Mouse (Mus musculus): ENCODE measurements around the gene Csf2rb. TPM values are rescaled to one million over a fixed set of nuclear protein-coding genes. Genes with fewer than 3 reads are reported as not detected.
A peak's percentile ranks its signal among the peaks of the same experiment; 100 is the strongest.

The Csf2rb gene
- polyA plus RNA-seq, 1 experiment from 2014 or later, result 3.0 TPM

- no peaks in the 10 kb centered on the region for H3K27me3 ChIP-seq (ENCODE audit: control insufficient read depth, insufficient read depth, low read depth, low read length)
- H3K9me3 ChIP-seq (ENCODE audit: control insufficient read depth, low read length), result no peaks in the 10 kb centered on the region
- peak overlapping the region; percentile 100 for H3K27ac ChIP-seq (ENCODE audit: low read length)
- peak overlapping the region; percentile 69 for H3K4me2 ChIP-seq (ENCODE audit: low read depth, low read length)
- H3K9ac ChIP-seq (ENCODE audit: low read length), result peak overlapping the region; percentile 84
- peaks cover 49% of the 10 kb centered on the region for H3K4me1 ChIP-seq (replicated peaks; ENCODE audit: control insufficient read depth, insufficient read depth, low read length)
- ATAC-seq (ENCODE audit: low read depth), result no peak
- H3K36me3 ChIP-seq (ENCODE audit: control insufficient read depth, insufficient read depth, low read length), result 0 out of 2 replicates have a peak, but pooled peaks cover 2% of the 10 kb centered on the region
- 24% methylated on average over 3 of the region's 3 CpGs for WGBS
- peak overlapping the region; percentile 81 for H3K4me3 ChIP-seq (ENCODE audit: low read length)
Measured at GRCm38 (mm10) chr15:78403301-78403741, 77.8 kb downstream of the Csf2rb start.

Small RNAs within 50 kb of the gene (microRNA-seq; reads per million reads assigned to microRNA genes)
- gene Mir7676-1, result not detected
- gene Mir7676-2, result not detected

Other genes with a start within 250 kb of the Csf2rb start
- 0.05 TPM in 1 of 2 replicates, not detected in the other for gene Cacng2, start 205.7 kb upstream of the Csf2rb start, polyA plus RNA-seq (2015; fragmentation: Nextera tagmentation; extraction: Ambion mirVana)
- gene Ift27, start 151.6 kb upstream of the Csf2rb start, polyA plus RNA-seq (2015; fragmentation: Nextera tagmentation; extraction: Ambion mirVana), result 89.4 and 90.1 TPM in 2 replicates
- gene Pvalb, start 119.4 kb upstream of the Csf2rb start, polyA plus RNA-seq (2015; fragmentation: Nextera tagmentation; extraction: Ambion mirVana), result 0.21 TPM in 1 of 2 replicates, not detected in the other
- gene Ncf4, start 81.0 kb upstream of the Csf2rb start, polyA plus RNA-seq (2015; fragmentation: Nextera tagmentation; extraction: Ambion mirVana), result 4.6 and 5.7 TPM in 2 replicates
- 0.47 and 0.48 TPM in 2 replicates for gene Csf2rb2, start 20.0 kb upstream of the Csf2rb start, polyA plus RNA-seq (2015; fragmentation: Nextera tagmentation; extraction: Ambion mirVana)
- gene Tex33, start 70.2 kb downstream of the Csf2rb start, polyA plus RNA-seq (2015; fragmentation: Nextera tagmentation; extraction: Ambion mirVana), result not detected in 2 replicates
- 129 and 160 TPM in 2 replicates for gene Tst, start 80.2 kb downstream of the Csf2rb start, polyA plus RNA-seq (2015; fragmentation: Nextera tagmentation; extraction: Ambion mirVana)
- 5.0 and 5.5 TPM in 2 replicates for gene Mpst, start 80.7 kb downstream of the Csf2rb start, polyA plus RNA-seq (2015; fragmentation: Nextera tagmentation; extraction: Ambion mirVana)
- gene Kctd17, start 102.8 kb downstream of the Csf2rb start, polyA plus RNA-seq (2015; fragmentation: Nextera tagmentation; extraction: Ambion mirVana), result 32.1 and 37.0 TPM in 2 replicates
- gene Tmprss6, start 142.9 kb downstream of the Csf2rb start, polyA plus RNA-seq (2015; fragmentation: Nextera tagmentation; extraction: Ambion mirVana), result 0.14 and 0.74 TPM in 2 replicates
- gene Il2rb, start 169.5 kb downstream of the Csf2rb start, polyA plus RNA-seq (2015; fragmentation: Nextera tagmentation; extraction: Ambion mirVana), result 0.39 and 1.2 TPM in 2 replicates
- gene C1qtnf6, start 205.7 kb downstream of the Csf2rb start, polyA plus RNA-seq (2015; fragmentation: Nextera tagmentation; extraction: Ambion mirVana), result 38.1 and 39.5 TPM in 2 replicates
- gene Sstr3, start 218.9 kb downstream of the Csf2rb start, polyA plus RNA-seq (2015; fragmentation: Nextera tagmentation; extraction: Ambion mirVana), result 0.05 TPM in 1 of 2 replicates, not detected in the other
- 23.4 and 39.3 TPM in 2 replicates for gene Rac2, start 247.0 kb downstream of the Csf2rb start, polyA plus RNA-seq (2015; fragmentation: Nextera tagmentation; extraction: Ambion mirVana)

Measured in lung, embryonic 16.5 days (tissue).